Mouse (Mus musculus): ENCODE measurements around the gene Acox1. TPM values are rescaled to one million over a fixed set of nuclear protein-coding genes. Genes with fewer than 3 reads are reported as not detected.

The Acox1 gene
- total and polyA plus RNA-seq, 3 experiments, result 16.1 to 16.8 TPM; not detected in 1

GRCm38 (mm10) chr11:116198639-116199531 lies at the start of gene Acox1, which contains the start of gene Ten1 (continued):
- TF ChIP-seq BHLHE40 (IDR thresholded peaks at IDR 0.05; ENCODE audit: borderline replicate concordance, low read depth, low read length) (peak; percentile 97), NELFE (IDR thresholded peaks at IDR 0.05; ENCODE audit: low read depth, low read length) (peak; percentile 57), KAT2A (conservative IDR thresholded peaks at IDR 0.05; ENCODE audit: low read depth, low read length) (0 out of 2 replicates have a peak, but pooled peaks have one; percentile 30), UBTF (IDR thresholded peaks at IDR 0.05; ENCODE audit: borderline replicate concordance, insufficient read depth, low read depth, low read length) (no peak), JUND (IDR thresholded peaks at IDR 0.05; ENCODE audit: low read depth, low read length) (no peak)

- no peaks in the 10 kb centered on the region for H3K27me3 ChIP-seq (ENCODE audit: control insufficient read depth in 1 of 2, insufficient read depth in 2 of 2, low read length in 2 of 2)
- peaks cover 0 to 22% of the 10 kb centered on the region in 2 experiments; a peak in 2 of 4 replicates for H3K36me3 ChIP-seq (ENCODE audit: control insufficient read depth in 1 of 2, insufficient read depth in 2 of 2, low read length in 2 of 2)
- TF ChIP-seq CHD1 (IDR thresholded peaks at IDR 0.05; ENCODE audit: low read depth, low read length), result no peak
- no peak for TF ChIP-seq USF2 (IDR thresholded peaks at IDR 0.05; ENCODE audit: borderline replicate concordance in 1 of 2, insufficient read depth in 1 of 2, low read depth in 1 of 2, low read length in 2 of 2)
- TF ChIP-seq MAFK (IDR thresholded peaks at IDR 0.05; ENCODE audit: borderline replicate concordance, low read depth, low read length), result no peak
- no peak for TF ChIP-seq POLR2AphosphoS2 (IDR thresholded peaks at IDR 0.05; ENCODE audit: low read length)
- TF ChIP-seq EP300 (IDR thresholded peaks at IDR 0.05; ENCODE audit: low read depth in 1 of 2, low read length in 2 of 2), result no peak
- TF ChIP-seq POLR2AphosphoS5 (IDR thresholded peaks at IDR 0.05; ENCODE audit: borderline replicate concordance, low read depth, low read length), result no peak
- TF ChIP-seq JUND (IDR thresholded peaks at IDR 0.05; ENCODE audit: low read depth, low read length), result no peak
- no peak for TF ChIP-seq NRF1 (IDR thresholded peaks at IDR 0.05; ENCODE audit: insufficient read depth, low read depth, low read length, poor library complexity, severe bottlenecking)
- TF ChIP-seq MAX (IDR thresholded peaks at IDR 0.05; ENCODE audit: low read length), result no peak
- TF ChIP-seq TBP (IDR thresholded peaks at IDR 0.05; ENCODE audit: low read depth, low read length), result no peak
- no peak for TF ChIP-seq E2F4 (IDR thresholded peaks at IDR 0.05; ENCODE audit: borderline replicate concordance, low read depth, low read length)
- no peak for TF ChIP-seq MAZ (IDR thresholded peaks at IDR 0.05; ENCODE audit: low read depth, low read length)
- TF ChIP-seq MXI1 (IDR thresholded peaks at IDR 0.05; ENCODE audit: low read depth, low read length), result no peak
- TF ChIP-seq UBTF (IDR thresholded peaks at IDR 0.05; ENCODE audit: borderline replicate concordance, insufficient read depth, low read depth, low read length), result no peak
- no peak for TF ChIP-seq RCOR1 (IDR thresholded peaks at IDR 0.05; ENCODE audit: low read depth, low read length)
- no peak for TF ChIP-seq ZC3H11A (IDR thresholded peaks at IDR 0.05; ENCODE audit: low read depth, low read length)
- no peak for TF ChIP-seq CTCF (IDR thresholded peaks at IDR 0.05 in 2 of 3, conservative IDR thresholded peaks at IDR 0.05 in 1 of 3; ENCODE audit: control insufficient read depth in 1 of 3, insufficient read depth in 1 of 3, low read depth in 2 of 3, low read length in 3 of 3, poor library complexity in 1 of 3, severe bottlenecking in 1 of 3)
- no peaks in the 10 kb centered on the region for H3K9me3 ChIP-seq (replicated peaks; ENCODE audit: insufficient read depth, low read length)
- H3K4me1 ChIP-seq (ENCODE audit: control insufficient read depth in 1 of 2, insufficient read depth in 2 of 2, low read length in 2 of 2), result no peaks in the 10 kb centered on the region
- H3K79me2 ChIP-seq (ENCODE audit: control insufficient read depth, insufficient read depth, low read length, poor library complexity), result no peaks in the 10 kb centered on the region
- no peak overlapping the region for H3K27ac ChIP-seq (ENCODE audit: control insufficient read depth, low read depth, low read length)
- H3K4me3 ChIP-seq (ENCODE audit: control insufficient read depth in 1 of 2, insufficient read depth in 1 of 2, low read depth in 2 of 2, low read length in 2 of 2), result no peak overlapping the region
- no peak overlapping the region for H3K9ac ChIP-seq (ENCODE audit: control insufficient read depth, low read depth, low read length, poor library complexity, severe bottlenecking)
- no peak for DNase-seq (ENCODE audit: low read depth, low spot score)
These were observed 48.8 kb upstream of the Acox1 start for GRCm38 (mm10) chr11:116247502-116248222.
